Mouse (Mus musculus) macrophage (primary cell): Measurements from ENCODE around the gene Dis3l2. TPM values are rescaled to one million over a fixed set of nuclear protein-coding genes. Genes with fewer than 3 reads are reported as not detected.

Experiments
- H3K27ac ChIP-seq: fragments of 350-480 bp; formaldehyde crosslinking; 2 replicates; pipeline ENCODE4 v1.9.0; 2021
- H3K36me3 ChIP-seq: fragments of 350-480 bp; formaldehyde crosslinking; 2 replicates; pipeline ENCODE4 v1.9.0; 2021; ENCODE audit errors: inconsistent target
- H3K4me3 ChIP-seq: fragments of 350-480 bp; formaldehyde crosslinking; 2 replicates; pipeline ENCODE4 v1.9.0; 2021; ENCODE audit errors: inconsistent target
- H3K79me2 ChIP-seq: fragments of 350-480 bp; formaldehyde crosslinking; 2 replicates; pipeline ENCODE4 v1.9.0; 2021; ENCODE audit errors: inconsistent target
- WGBS: methylation state at CpG from one replicate; pipeline ENCODE4 v1.1.7; 2026; ENCODE audit warnings: inconsistent platforms; ENCODE audit not compliant: missing documents; 5-methylcytosine and 5-hydroxymethylcytosine counted together
- polyA plus RNA-seq: library from polyadenylated mRNA; stranded (reverse); fragments of 250-400 nt; gene quantifications from 3 replicates; pipeline ENCODE4 v1.2.4, GENCODE M21; 2018; ENCODE audit warnings: inconsistent platforms

Dis3l2 gene
- polyA plus RNA-seq, 1 experiment from 2014 or later = 14.0 TPM

DNA sequence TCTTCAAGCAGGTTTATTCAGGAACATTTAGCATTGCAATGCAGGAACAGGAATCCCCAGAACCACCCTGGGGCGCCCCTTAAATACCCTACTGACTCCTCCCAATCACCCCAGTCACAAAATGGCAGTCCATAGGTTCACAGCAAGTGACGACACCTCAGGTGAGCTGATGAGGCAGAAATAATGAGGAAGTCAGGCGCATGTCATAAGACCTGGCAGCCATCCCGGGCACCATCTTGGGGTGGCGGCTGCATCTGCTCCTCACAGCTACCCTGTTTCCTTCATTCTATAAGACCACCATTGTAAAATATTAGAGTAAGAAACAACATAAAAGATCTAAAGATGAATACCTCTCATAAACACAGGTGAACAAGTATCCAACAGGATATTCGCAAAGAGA, 58.6 kb downstream of the Dis3l2 start:
- WGBS = 95% methylated on average over 6 of the region's 6 CpGs
- H3K4me3 ChIP-seq = no peak overlapping the region
- H3K27ac ChIP-seq = no peak overlapping the region
- H3K79me2 ChIP-seq = no peaks in the 10 kb centered on the region
- H3K36me3 ChIP-seq = peaks cover 5% of the 10 kb centered on the region; the same call in 1 of the 2 replicates

DNA sequence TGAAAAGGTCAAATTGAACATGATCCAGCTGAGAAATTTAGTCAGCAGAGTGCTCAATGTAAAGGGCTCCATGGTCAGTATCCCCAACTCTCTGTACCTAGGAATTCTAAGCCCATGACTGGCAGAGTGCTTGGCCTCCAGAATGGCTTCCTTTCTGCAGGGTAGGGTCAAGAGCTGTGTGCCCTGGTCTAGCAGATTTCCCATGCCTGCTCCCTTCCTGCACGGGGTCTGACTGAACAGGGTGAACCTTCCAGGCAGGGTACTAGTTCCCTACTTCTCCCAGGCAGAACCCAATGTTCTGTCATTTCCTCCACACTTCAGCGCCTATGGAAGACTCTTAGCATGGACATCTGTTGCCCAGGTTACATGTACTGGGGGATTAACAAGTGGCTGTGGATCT, 97.6 kb downstream of the Dis3l2 start:
- no peak overlapping the region for H3K27ac ChIP-seq
- no peak overlapping the region for H3K4me3 ChIP-seq
- 94% methylated on average over 2 of the region's 2 CpGs for WGBS
- no peaks in the 10 kb centered on the region for H3K79me2 ChIP-seq
- no peaks in the 10 kb centered on the region for H3K36me3 ChIP-seq

- H3K79me2 ChIP-seq = no peaks in the 10 kb centered on the region
- H3K27ac ChIP-seq = no peak overlapping the region
- H3K4me3 ChIP-seq = no peak overlapping the region
- WGBS = 94% methylated on average over 3 of the region's 3 CpGs
- H3K36me3 ChIP-seq = no peaks in the 10 kb centered on the region
Observed at GRCm38 (mm10) chr1:86811756-86812155, 108.1 kb downstream of the Dis3l2 start.

- Histone ChIP-seq H3K36me3 (no peaks in the 10 kb centered on the region), H3K27ac (no peak overlapping the region), H3K4me3 (no peak overlapping the region), H3K79me2 (no peaks in the 10 kb centered on the region)
- WGBS = 79% methylated on average over 1 of the region's 1 CpGs
Observed at GRCm38 (mm10) chr1:86822266-86822665, 118.7 kb downstream of the Dis3l2 start.

DNA sequence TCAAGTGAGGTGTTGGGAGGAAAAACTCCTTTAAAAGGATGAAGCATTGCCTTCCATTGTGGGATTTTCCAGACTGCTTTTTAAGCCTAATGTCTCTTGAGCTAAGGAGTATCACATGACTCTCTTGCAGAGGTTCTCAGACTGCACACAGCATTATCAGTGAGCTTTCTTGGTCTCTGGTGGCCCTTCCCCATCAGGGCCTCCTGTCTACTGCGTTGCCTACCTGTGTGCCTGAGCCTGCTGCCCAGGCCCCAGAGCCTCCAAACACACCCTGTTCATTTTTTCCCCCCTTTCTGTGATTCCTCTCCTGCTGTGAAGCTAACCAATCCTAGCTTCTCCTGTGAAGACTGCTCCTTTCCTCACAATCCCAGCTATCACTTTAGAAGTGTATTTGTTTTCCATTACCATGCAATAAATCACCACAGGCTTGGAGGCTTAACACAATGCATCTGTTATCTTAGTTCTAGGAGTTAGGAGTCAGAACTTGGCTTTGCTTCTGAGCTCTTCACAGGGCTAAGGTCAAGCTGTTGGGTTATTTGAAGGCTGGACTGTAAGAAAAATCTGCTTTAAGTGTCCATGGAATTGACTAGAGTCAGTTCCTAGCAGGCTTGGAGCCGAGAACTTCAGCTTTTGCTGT, 130.9 kb downstream of the Dis3l2 start:
- Histone ChIP-seq H3K4me3 (no peak overlapping the region), H3K27ac (no peak overlapping the region), H3K79me2 (no peaks in the 10 kb centered on the region), H3K36me3 (no peaks in the 10 kb centered on the region)
- WGBS = 88% methylated on average over 2 of the region's 2 CpGs

DNA sequence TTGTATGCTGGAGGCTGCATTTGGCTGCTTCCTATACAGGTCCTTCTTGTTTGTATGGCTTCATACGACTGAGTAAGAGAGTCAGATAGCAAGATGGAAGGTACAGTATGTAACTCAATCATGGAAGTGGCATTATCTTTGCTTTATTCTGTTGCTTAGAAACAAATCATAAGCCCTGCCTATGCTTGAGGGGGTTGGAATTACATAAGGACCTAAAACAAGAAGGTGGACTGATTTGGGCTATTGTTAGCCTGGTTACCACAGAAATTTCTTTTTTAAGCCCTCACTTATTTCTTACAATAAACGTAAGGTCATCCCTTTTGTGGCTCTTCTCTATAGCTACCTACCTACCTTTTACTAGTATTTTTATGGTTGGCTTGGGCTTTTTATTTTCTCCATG, 131.4 kb downstream of the Dis3l2 start:
- no peak overlapping the region for H3K27ac ChIP-seq
- 100% methylated on average over 2 of the region's 2 CpGs for WGBS
- no peaks in the 10 kb centered on the region for H3K36me3 ChIP-seq
- H3K4me3 ChIP-seq = no peak overlapping the region
- H3K79me2 ChIP-seq = no peaks in the 10 kb centered on the region

- H3K4me3 ChIP-seq = no peak overlapping the region
- 100% methylated on average over 2 of the region's 2 CpGs for WGBS
- H3K36me3 ChIP-seq = no peaks in the 10 kb centered on the region
- H3K27ac ChIP-seq = no peak overlapping the region
- no peaks in the 10 kb centered on the region for H3K79me2 ChIP-seq
Observed at GRCm38 (mm10) chr1:86850754-86851153, 147.1 kb downstream of the Dis3l2 start.

DNA sequence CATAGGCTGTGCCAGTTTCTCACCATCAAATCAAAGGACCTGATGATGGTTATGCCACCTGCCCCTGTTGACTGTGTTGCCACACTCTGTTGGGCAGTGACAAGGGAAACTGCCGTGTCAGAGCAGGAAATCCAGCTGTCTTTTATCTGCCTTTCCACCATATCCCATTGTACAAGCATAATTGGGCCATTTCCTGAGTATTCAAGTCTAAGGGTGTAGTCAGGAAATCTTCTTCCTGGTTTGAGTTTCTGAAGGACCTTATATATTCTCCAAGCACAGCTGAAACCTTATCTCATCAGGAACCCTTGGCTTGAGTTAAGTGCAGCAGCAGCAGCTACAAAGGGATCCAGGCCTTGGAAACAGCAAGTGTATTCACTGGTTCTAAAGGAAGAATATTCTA, 155.3 kb downstream of the Dis3l2 start:
- H3K36me3 ChIP-seq = no peaks in the 10 kb centered on the region
- no peaks in the 10 kb centered on the region for H3K79me2 ChIP-seq
- H3K4me3 ChIP-seq = no peak overlapping the region
- WGBS = 50% methylated on average over 1 of the region's 1 CpGs
- H3K27ac ChIP-seq = no peak overlapping the region

- 79% methylated on average over 1 of the region's 1 CpGs for WGBS
- Histone ChIP-seq H3K4me3 (no peak overlapping the region), H3K79me2 (no peaks in the 10 kb centered on the region), H3K27ac (no peak overlapping the region), H3K36me3 (no peaks in the 10 kb centered on the region)
Observed at GRCm38 (mm10) chr1:86859371-86859770, 155.8 kb downstream of the Dis3l2 start.

DNA sequence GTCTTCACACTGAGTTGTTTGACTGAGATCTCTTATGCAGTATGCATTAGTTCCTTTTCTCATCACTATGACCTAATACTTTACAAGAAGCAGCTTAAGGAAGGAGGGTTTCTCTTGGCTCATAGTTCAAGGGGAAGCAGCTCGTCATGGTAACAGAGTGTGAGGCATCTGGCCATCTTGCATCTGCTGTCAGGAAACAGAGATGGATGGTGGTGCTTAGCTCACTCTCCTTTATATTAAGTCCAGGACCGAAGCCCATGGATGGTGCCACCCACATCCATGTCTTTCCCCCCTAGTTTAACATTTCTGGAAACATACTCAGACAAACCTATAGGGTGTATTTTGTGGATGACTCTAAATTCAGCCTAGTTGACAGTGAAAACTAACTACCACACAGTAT, 170.1 kb downstream of the Dis3l2 start:
- 79% methylated on average over 2 of the region's 2 CpGs for WGBS
- no peaks in the 10 kb centered on the region for H3K79me2 ChIP-seq
- no peaks in the 10 kb centered on the region for H3K36me3 ChIP-seq
- H3K4me3 ChIP-seq = no peak overlapping the region
- no peak overlapping the region for H3K27ac ChIP-seq

DNA sequence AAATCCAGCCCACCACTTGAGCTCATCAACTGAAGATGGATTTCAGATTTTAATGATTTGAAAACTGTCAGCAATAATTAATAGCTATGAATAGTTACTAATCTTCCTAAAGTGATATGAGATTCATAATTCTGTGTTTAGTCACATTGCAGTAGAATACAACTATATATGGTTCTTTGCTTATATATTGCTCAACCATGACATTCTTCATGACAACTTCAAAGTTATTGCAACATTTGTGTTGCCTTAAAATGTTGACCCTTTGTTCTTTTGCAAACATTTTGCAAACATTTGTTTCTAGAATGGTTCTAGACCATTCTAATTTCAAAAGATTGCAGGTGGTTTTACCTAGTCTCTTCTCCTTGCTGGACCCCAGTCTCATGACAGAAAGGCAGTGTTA, 175.1 kb downstream of the Dis3l2 start:
- no peak overlapping the region for H3K4me3 ChIP-seq
- no peak overlapping the region for H3K27ac ChIP-seq
- no peaks in the 10 kb centered on the region for H3K36me3 ChIP-seq
- no peaks in the 10 kb centered on the region for H3K79me2 ChIP-seq

- 92% methylated on average over 2 of the region's 2 CpGs for WGBS
- no peak overlapping the region for H3K4me3 ChIP-seq
- no peaks in the 10 kb centered on the region for H3K79me2 ChIP-seq
- no peaks in the 10 kb centered on the region for H3K36me3 ChIP-seq
- H3K27ac ChIP-seq = no peak overlapping the region
Observed at GRCm38 (mm10) chr1:86879547-86879946, 175.9 kb downstream of the Dis3l2 start.

DNA sequence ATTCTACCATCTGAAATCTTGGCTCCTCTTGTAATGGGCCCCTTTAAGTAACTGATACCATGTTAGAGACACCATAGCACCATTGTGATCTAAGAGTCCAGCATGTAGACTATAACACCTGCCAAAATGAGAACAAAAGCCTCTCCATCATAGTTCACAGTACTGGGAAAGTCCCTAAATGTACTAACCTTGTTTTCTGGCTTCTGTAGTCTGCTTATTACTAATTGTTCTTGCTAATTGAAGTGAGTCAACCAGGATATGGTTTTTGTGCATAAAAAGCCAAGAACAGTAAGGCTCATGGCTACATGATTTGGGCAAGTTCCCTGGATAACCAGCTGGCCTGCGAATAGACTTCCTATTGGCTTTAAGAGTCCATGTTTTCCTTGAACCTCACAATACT, 183.5 kb downstream of the Dis3l2 start:
- H3K4me3 ChIP-seq = no peak overlapping the region
- 94% methylated on average over 1 of the region's 1 CpGs for WGBS
- H3K27ac ChIP-seq = no peak overlapping the region
- H3K79me2 ChIP-seq = no peaks in the 10 kb centered on the region
- no peaks in the 10 kb centered on the region for H3K36me3 ChIP-seq

- WGBS = 90% methylated on average over 2 of the region's 2 CpGs
- no peaks in the 10 kb centered on the region for H3K79me2 ChIP-seq
- H3K27ac ChIP-seq = no peak overlapping the region
- H3K36me3 ChIP-seq = no peaks in the 10 kb centered on the region
- H3K4me3 ChIP-seq = no peak overlapping the region
Observed at GRCm38 (mm10) chr1:86912481-86912880, 208.9 kb downstream of the Dis3l2 start.

- Histone ChIP-seq H3K27ac (no peak overlapping the region), H3K79me2 (no peaks in the 10 kb centered on the region), H3K36me3 (no peaks in the 10 kb centered on the region), H3K4me3 (no peak overlapping the region)
- 70% methylated on average over 3 of the region's 3 CpGs for WGBS
Observed at GRCm38 (mm10) chr1:86913896-86914295, 210.3 kb downstream of the Dis3l2 start.

DNA sequence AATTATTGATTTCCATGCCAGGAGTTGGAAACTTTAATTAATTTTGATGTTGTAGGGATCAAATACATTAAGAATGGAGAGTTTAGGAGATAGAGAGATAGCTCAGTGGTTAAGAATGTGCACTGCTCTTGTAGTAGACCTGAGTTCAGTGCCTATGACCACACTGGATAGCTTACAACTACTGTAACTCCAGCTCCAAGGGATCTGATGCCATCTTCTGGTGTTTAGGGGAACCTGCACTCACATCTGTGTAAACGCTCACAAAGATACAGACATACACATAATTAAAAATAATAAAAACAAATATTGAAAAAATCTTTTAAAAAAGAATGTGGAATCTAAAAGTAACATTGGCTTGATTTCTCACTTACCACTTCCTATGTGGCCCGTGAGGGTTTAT, 211.1 kb downstream of the Dis3l2 start:
- H3K4me3 ChIP-seq = no peak overlapping the region
- H3K36me3 ChIP-seq = no peaks in the 10 kb centered on the region
- WGBS = 92% methylated on average over 2 of the region's 2 CpGs
- no peak overlapping the region for H3K27ac ChIP-seq
- H3K79me2 ChIP-seq = no peaks in the 10 kb centered on the region
